Mouse (Mus musculus) right cerebral cortex, postnatal 14 days (tissue): ENCODE data around the gene Csrnp3.
"Not testable (repeated sequence)": the region's sequence is repeated elsewhere in the genome, so short reads cannot be mapped to it uniquely, and the experiment has no call there.

ENCODE experiments used
- DNase-seq: peaks from one replicate; pipeline ENCODE4 v3.0.0; 2022

The Csrnp3 gene

GRCm38 (mm10) chr2:65845551-65845950, at the start of gene Csrnp3:
Csrnp3 (plus strand) TSS chr2:65845767.
- peak; percentile 70 for DNase-seq

- DNase-seq = no peak
Observed at GRCm38 (mm10) chr2:65801054-65801709, 44.4 kb upstream of the Csrnp3 start.

GRCm38 (mm10) chr2:65806556-65806955, 39.0 kb upstream of the Csrnp3 start:
- DNase-seq = no peak

- not testable (repeated sequence) for DNase-seq
Observed at GRCm38 (mm10) chr2:65811203-65811602, 34.4 kb upstream of the Csrnp3 start.

- DNase-seq = peak; percentile 9
Observed at GRCm38 (mm10) chr2:65818080-65818796, 27.3 kb upstream of the Csrnp3 start.

- no peak for DNase-seq
Observed at GRCm38 (mm10) chr2:65820114-65820769, 25.3 kb upstream of the Csrnp3 start.

GRCm38 (mm10) chr2:65826314-65826713, 19.3 kb upstream of the Csrnp3 start:
- no peak for DNase-seq

- DNase-seq = no peak
Observed at GRCm38 (mm10) chr2:65826801-65827200, 18.8 kb upstream of the Csrnp3 start.

- no peak for DNase-seq
Observed at GRCm38 (mm10) chr2:65828699-65829098, 16.9 kb upstream of the Csrnp3 start.

GRCm38 (mm10) chr2:65832738-65833395, 12.7 kb upstream of the Csrnp3 start:
- no peak for DNase-seq

GRCm38 (mm10) chr2:65833421-65833820, 12.1 kb upstream of the Csrnp3 start:
- DNase-seq = no peak

GRCm38 (mm10) chr2:65841606-65842005, 4.0 kb upstream of the Csrnp3 start:
- no peak for DNase-seq

- DNase-seq = no peak
Observed at GRCm38 (mm10) chr2:65842356-65842755, 3.2 kb upstream of the Csrnp3 start.

GRCm38 (mm10) chr2:65846000-65846755, 611 bp downstream of the Csrnp3 start:
- DNase-seq = no peak

GRCm38 (mm10) chr2:65847463-65848110, 2.0 kb downstream of the Csrnp3 start:
- no peak for DNase-seq

- DNase-seq = no peak
Observed at GRCm38 (mm10) chr2:65848706-65849105, 3.1 kb downstream of the Csrnp3 start.

- not testable (repeated sequence) for DNase-seq
Observed at GRCm38 (mm10) chr2:65850282-65850681, 4.7 kb downstream of the Csrnp3 start.

GRCm38 (mm10) chr2:65856791-65857190, 11.2 kb downstream of the Csrnp3 start:
- no peak for DNase-seq

GRCm38 (mm10) chr2:65859767-65860727, 14.5 kb downstream of the Csrnp3 start:
- no peak for DNase-seq

- no peak for DNase-seq
Observed at GRCm38 (mm10) chr2:65864778-65865339, 19.3 kb downstream of the Csrnp3 start.
